8 mouse cellular contexts compared by ENCODE assay signal in the genomic region with DNA sequence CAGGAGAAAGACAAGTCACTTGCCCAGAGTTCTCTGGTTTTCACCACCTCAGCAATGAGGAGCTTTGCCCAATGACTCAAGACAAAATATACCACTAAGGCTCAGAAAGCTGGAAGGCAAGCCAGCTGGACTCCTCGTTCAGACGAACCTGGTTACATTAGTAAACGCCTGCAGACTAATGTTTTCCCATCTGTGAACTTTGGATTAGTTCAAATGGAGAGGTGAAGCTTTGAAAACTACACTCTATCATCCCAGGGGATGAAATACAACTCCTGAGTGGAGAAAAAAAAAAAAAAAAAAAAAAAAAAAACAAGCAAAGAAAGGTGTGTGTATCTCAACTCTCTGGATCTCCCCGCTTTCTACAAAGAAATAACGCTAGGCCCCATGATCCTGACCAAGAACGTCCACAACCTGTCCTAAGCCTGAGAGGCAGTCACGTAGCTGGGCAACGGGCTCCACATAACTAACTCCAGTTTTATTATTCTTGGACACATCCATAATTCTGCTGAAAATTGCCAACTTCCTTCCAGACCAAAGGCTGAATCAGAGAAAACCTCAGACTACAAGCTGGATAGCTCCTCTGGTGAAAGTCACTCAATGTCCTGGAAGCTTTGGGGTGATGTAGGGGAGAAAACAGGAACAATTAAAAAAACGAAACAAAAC. TPM values are rescaled to one million over a fixed set of nuclear protein-coding genes. Genes with fewer than 3 reads are reported as not detected.
DNase-seq lines count a peak whose midpoint lies in the region; ATAC-seq lines count a peak whose summit lies in the region.

No protein-coding gene starts in this region.

- DNase-seq in 416B (ENCODE audit: low read depth) = peak; percentile 40
- no peak for DNase-seq in forebrain, embryonic 10.5 days (ENCODE audit: extremely low spot score, low spot score)
- DNase-seq in thymus, postnatal 10 days (ENCODE audit: low spot score in 2 of 2) = no peak
- DNase-seq in B cell, adult 2 months = no peak
- DNase-seq in cerebellum, adult 11-12 months = no peak

- peaks cover 12% of the 10 kb centered on the region for H3K36me3 ChIP-seq in erythroblast, embryonic 14.5 days (ENCODE audit: control insufficient read depth)
- 0 out of 2 replicates have a peak, but pooled peaks cover 11% of the 10 kb centered on the region for H3K36me3 ChIP-seq in forebrain, embryonic 10.5 days (replicated peaks)
- peaks cover 5% of the 10 kb centered on the region for H3K36me3 ChIP-seq in liver, embryonic 12.5 days

- H3K4me1 ChIP-seq in erythroblast, embryonic 14.5 days (ENCODE audit: control insufficient read depth) = peaks cover 54% of the 10 kb centered on the region
- peaks cover 58% of the 10 kb centered on the region for H3K4me1 ChIP-seq in forebrain, embryonic 10.5 days
- H3K4me1 ChIP-seq in liver, embryonic 12.5 days = peaks cover 56% of the 10 kb centered on the region

- peak overlapping the region; percentile 91 for H3K4me3 ChIP-seq in erythroblast, embryonic 14.5 days (replicated peaks)
- H3K4me3 ChIP-seq in forebrain, embryonic 10.5 days = peak overlapping the region; percentile 81
- H3K4me3 ChIP-seq in liver, embryonic 12.5 days = peak overlapping the region; percentile 81

- no peaks in the 10 kb centered on the region for H3K27me3 ChIP-seq in erythroblast, embryonic 14.5 days (ENCODE audit: control insufficient read depth)
- H3K27me3 ChIP-seq in forebrain, embryonic 10.5 days (ENCODE audit: poor library complexity, severe bottlenecking) = no peaks in the 10 kb centered on the region
- H3K27me3 ChIP-seq in liver, embryonic 12.5 days (replicated peaks) = no peaks in the 10 kb centered on the region

- peak overlapping the region; percentile 90 for H3K27ac ChIP-seq in forebrain, embryonic 10.5 days
- peak overlapping the region; percentile 96; the same call in 1 of the 2 replicates for H3K27ac ChIP-seq in liver, embryonic 12.5 days

- H3K4me2 ChIP-seq in liver, embryonic 12.5 days = peak overlapping the region; percentile 99

- H3K9ac ChIP-seq in liver, embryonic 12.5 days = peak overlapping the region; percentile 92

- no peaks in the 10 kb centered on the region for H3K9me3 ChIP-seq in erythroblast, embryonic 14.5 days (ENCODE audit: control insufficient read depth, low read length)
- H3K9me3 ChIP-seq in forebrain, embryonic 10.5 days = no peaks in the 10 kb centered on the region
- H3K9me3 ChIP-seq in liver, embryonic 12.5 days (replicated peaks) = no peaks in the 10 kb centered on the region

- 46% methylated on average over 9 of the region's 9 CpGs for WGBS in forebrain, embryonic 10.5 days
- 51% methylated on average over 9 of the region's 9 CpGs for WGBS in liver, embryonic 12.5 days (ENCODE audit: insufficient replicate concordance)

- ATAC-seq in erythroblast, adult 5-6 weeks (replicated peaks; ENCODE audit: low FRiP score, poor library complexity, severe bottlenecking) = no peak
- ATAC-seq in liver, embryonic 12.5 days = no peak

RNA-seq across cellular contexts. Expression of a gene that starts 1.4 kb away (rescaled TPM):
- polyA plus RNA-seq in erythroblast, embryonic 14.5 days (2012) = 0.23 and 0.29 TPM in 2 replicates
- total RNA-seq in erythroblast, adult 5-6 weeks (2015; ENCODE audit: low replicate concordance) = not detected in 2 replicates
- total RNA-seq in erythroblast, adult 5-6 weeks (2017; ENCODE audit: low replicate concordance) = 0.28 and 1.0 TPM in 2 replicates
- polyA plus RNA-seq in forebrain, embryonic 10.5 days (2016; fragmentation: Nextera tagmentation; extraction: Ambion mirVana) = 19.5 TPM in 2 replicates
- 11.2 and 12.0 TPM in 2 replicates for polyA plus RNA-seq in liver, embryonic 12.5 days (2016; fragmentation: Nextera tagmentation; extraction: Ambion mirVana)
